ENCODE assay signal across 8 mouse cellular contexts in the genomic region with DNA sequence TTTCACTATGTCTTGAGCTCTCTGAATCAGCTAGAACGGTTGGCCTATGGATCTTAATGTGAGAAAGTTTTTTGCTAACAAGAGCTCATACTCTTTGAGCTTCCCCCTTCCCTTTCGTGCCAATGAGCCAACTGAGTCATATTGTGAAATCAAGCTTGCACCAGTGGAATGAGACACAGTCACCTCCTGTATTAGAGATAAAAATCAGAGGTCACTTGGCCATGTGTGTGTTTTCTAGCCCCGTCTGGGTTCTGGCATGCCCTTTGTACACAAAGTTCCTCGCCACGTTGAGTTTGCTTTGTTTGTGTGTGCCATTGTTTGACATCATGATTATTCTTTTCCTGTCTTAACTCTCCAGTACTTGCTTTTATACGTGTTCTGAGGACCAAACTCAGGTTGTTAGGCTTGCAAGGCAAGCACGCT.
DNase-seq lines count a peak whose midpoint lies in the region; ATAC-seq and TF ChIP-seq lines count a peak whose summit lies in the region.

No protein-coding gene starts in this region.

- peak; percentile 58; the same call in 1 of the 2 replicates for TF ChIP-seq EP300 in liver, postnatal 0 days (IDR thresholded peaks at IDR 0.05; ENCODE audit: low read depth)
- TF ChIP-seq EP300 in stomach, postnatal 0 days (optimal IDR thresholded peaks at IDR 0.05): no peak

- no peak overlapping the region for H3K4me2 ChIP-seq in liver, postnatal 0 days (ENCODE audit: low read depth, low read length)
- no peak overlapping the region for H3K4me2 ChIP-seq in stomach, postnatal 0 days (replicated peaks; ENCODE audit: low read depth)
- H3K4me2 ChIP-seq in midbrain, embryonic 15.5 days: no peak overlapping the region

- no peaks in the 10 kb centered on the region for H3K36me3 ChIP-seq in liver, postnatal 0 days (replicated peaks; ENCODE audit: insufficient read depth, low read length)
- H3K36me3 ChIP-seq in stomach, postnatal 0 days (ENCODE audit: control insufficient read depth, insufficient read depth, low read length): no peaks in the 10 kb centered on the region
- H3K36me3 ChIP-seq in midbrain, embryonic 15.5 days (replicated peaks): no peaks in the 10 kb centered on the region

- no peak for TF ChIP-seq CTCF in gastrocnemius, adult 2 months (IDR thresholded peaks at IDR 0.05)
- TF ChIP-seq CTCF in liver, postnatal 0 days (IDR thresholded peaks at IDR 0.05; ENCODE audit: low read depth): no peak
- no peak for TF ChIP-seq CTCF in stomach, postnatal 0 days (IDR thresholded peaks at IDR 0.05; ENCODE audit: low read depth)

- intact Hi-C loops in gastrocnemius, adult 2 months (cut with DNase I): no loop called here

- H3K4me3 ChIP-seq in gastrocnemius, adult 2 months: no peak overlapping the region
- no peak overlapping the region for H3K4me3 ChIP-seq in liver, postnatal 0 days (ENCODE audit: low read depth, low read length)
- no peak overlapping the region for H3K4me3 ChIP-seq in stomach, postnatal 0 days (ENCODE audit: low read depth, low read length)
- H3K4me3 ChIP-seq in midbrain, embryonic 15.5 days: no peak overlapping the region

- H3K9me3 ChIP-seq in liver, postnatal 0 days (ENCODE audit: low read length): no peaks in the 10 kb centered on the region
- H3K9me3 ChIP-seq in stomach, postnatal 0 days (ENCODE audit: control insufficient read depth, low read length): no peaks in the 10 kb centered on the region
- H3K9me3 ChIP-seq in midbrain, embryonic 15.5 days: no peaks in the 10 kb centered on the region

- H3K27me3 ChIP-seq in liver, postnatal 0 days (ENCODE audit: insufficient read depth, low read length): no peaks in the 10 kb centered on the region
- H3K27me3 ChIP-seq in stomach, postnatal 0 days (ENCODE audit: control insufficient read depth, insufficient read depth, low read length): no peaks in the 10 kb centered on the region
- no peaks in the 10 kb centered on the region for H3K27me3 ChIP-seq in midbrain, embryonic 15.5 days (replicated peaks)

- H3K9ac ChIP-seq in liver, postnatal 0 days (replicated peaks): no peak overlapping the region
- H3K9ac ChIP-seq in stomach, postnatal 0 days (ENCODE audit: low read length): no peak overlapping the region
- no peak overlapping the region for H3K9ac ChIP-seq in midbrain, embryonic 15.5 days

- H3K4me1 ChIP-seq in liver, postnatal 0 days (ENCODE audit: insufficient read depth): peaks cover 40% of the 10 kb centered on the region
- peaks cover 11% of the 10 kb centered on the region; the same call in 1 of the 2 replicates for H3K4me1 ChIP-seq in stomach, postnatal 0 days (replicated peaks; ENCODE audit: control insufficient read depth, insufficient read depth)
- H3K4me1 ChIP-seq in midbrain, embryonic 15.5 days: no peaks in the 10 kb centered on the region

- H3K27ac ChIP-seq in gastrocnemius, adult 2 months: peak overlapping the region; percentile 82
- peak overlapping the region; percentile 90 for H3K27ac ChIP-seq in liver, postnatal 0 days (ENCODE audit: low read depth)
- H3K27ac ChIP-seq in stomach, postnatal 0 days (replicated peaks): peak overlapping the region; percentile 59
- H3K27ac ChIP-seq in midbrain, embryonic 15.5 days: no peak overlapping the region

- ATAC-seq in liver, postnatal 0 days: peak; percentile 85
- peak; percentile 85 for ATAC-seq in stomach, postnatal 0 days (ENCODE audit: low FRiP score, low TSS enrichment)
- ATAC-seq in midbrain, embryonic 15.5 days (replicated peaks): no peak

- DNase-seq in gastrocnemius, adult 2 months: no peak
- DNase-seq in gastrocnemius, postnatal 25 days: no peak
- DNase-seq in urinary bladder, postnatal 14 days (ENCODE audit: low spot score): peak; percentile 58
- DNase-seq in urinary bladder, postnatal 10 days (ENCODE audit: low spot score): no peak
- DNase-seq in liver, postnatal 0 days: peak; percentile 43
- DNase-seq in stomach, postnatal 0 days (ENCODE audit: low spot score): peak; percentile 53
- DNase-seq in B cell, adult 2 months: no peak

- WGBS in liver, postnatal 0 days (ENCODE audit: insufficient replicate concordance): 33% methylated on average over 7 of the region's 7 CpGs
- WGBS in stomach, postnatal 0 days: 23% methylated on average over 7 of the region's 7 CpGs
- WGBS in midbrain, embryonic 15.5 days: 49% methylated on average over 7 of the region's 7 CpGs

Comparison
In these comparisons a context has a peak if more than half of its experiments do, and no peak if none do; other contexts are left out.
1. DNase-seq: peak in urinary bladder, postnatal 14 days (single experiment), liver, postnatal 0 days (single experiment) and stomach, postnatal 0 days (single experiment); none in gastrocnemius, adult 2 months (single experiment), gastrocnemius, postnatal 25 days (single experiment), urinary bladder, postnatal 10 days (single experiment) and B cell, adult 2 months (0 of 2).